Mouse (Mus musculus) liver, embryonic 16.5 days (tissue): Measurements from ENCODE around the gene Plxna1. TPM values are rescaled to one million over a fixed set of nuclear protein-coding genes. Genes with fewer than 3 reads are reported as not detected.

Experiments used
- ATAC-seq: fragments of 200-750 bp; cut with Nextera tagmentation; 2 replicates; pipeline ENCODE4 v1.8.0; 2017; ENCODE audit warnings: low read depth, mild to moderate bottlenecking, moderate number of reproducible peaks, moderate library complexity
- H3K27ac ChIP-seq: fragments of 300-500 bp; sonication (generic); 2 replicates; pipeline ENCODE4 v1.5.1; 2014; ENCODE audit warnings: mild to moderate bottlenecking, low read length
- H3K27me3 ChIP-seq: fragments of 300-500 bp; sonication (generic); 2 replicates; pipeline ENCODE4 v1.6.1; 2014; ENCODE audit warnings: low read depth, low read length, mixed read lengths; ENCODE audit not compliant: control insufficient read depth, insufficient read depth
- H3K36me3 ChIP-seq: fragments of 300-500 bp; sonication (generic); 2 replicates; pipeline ENCODE4 v1.6.1; 2014; ENCODE audit warnings: mild to moderate bottlenecking; ENCODE audit not compliant: control insufficient read depth, insufficient read depth
- H3K4me1 ChIP-seq: fragments of 300-500 bp; sonication (generic); 2 replicates; pipeline ENCODE4 v1.6.1; 2014; ENCODE audit warnings: low read depth, low read length, mixed read lengths; ENCODE audit not compliant: control insufficient read depth
- H3K4me2 ChIP-seq: fragments of 300-500 bp; sonication (generic); 2 replicates; pipeline ENCODE4 v1.6.1; 2014; ENCODE audit warnings: low read depth, low read length, mixed read lengths
- H3K4me3 ChIP-seq: fragments of 300-500 bp; sonication (generic); 2 replicates; pipeline ENCODE4 v1.5.1; 2014; ENCODE audit warnings: low read depth, mild to moderate bottlenecking, low read length
- H3K9ac ChIP-seq: fragments of 300-500 bp; sonication (generic); 2 replicates; pipeline ENCODE4 v1.6.1; 2014; ENCODE audit warnings: low read depth, low read length
- H3K9me3 ChIP-seq: fragments of 300-500 bp; sonication (generic); replicated peaks from 2 replicates; pipeline ENCODE4 v1.6.1; 2016; ENCODE audit warnings: low read length; ENCODE audit not compliant: control insufficient read depth
- WGBS: fragments of 180-500 bp; shearing (Covaris S2); extraction: QIAGEN DNeasy Blood & Tissue Kit; methylation state at CpG from one replicate; pipeline ENCODE4 v1.1.7; 2014; ENCODE audit not compliant: insufficient replicate concordance; 5-methylcytosine and 5-hydroxymethylcytosine counted together
- polyA plus RNA-seq: library from polyadenylated mRNA; unstranded; fragments of >200 nt; fragmentation: Nextera tagmentation; extraction: Ambion mirVana; gene quantifications from 2 replicates; pipeline ENCODE4 v1.2.1, GENCODE M21; 2015

The Plxna1 gene
- polyA plus RNA-seq = 0.82 and 1.0 TPM in 2 replicates

GRCm38 (mm10) chr6:89362281-89363106 is at the start of gene Plxna1:
Gene Plxna1 (minus strand): TSS chr6:89362620.
- peaks cover 16% of the 10 kb centered on the region for H3K4me1 ChIP-seq
- peaks cover 22% of the 10 kb centered on the region for H3K27me3 ChIP-seq
- H3K4me2 ChIP-seq = peak within 1 kb of the TSS; percentile 83
- peak within 1 kb of the TSS; percentile 69 for H3K4me3 ChIP-seq
- peak within 1 kb of the TSS; percentile 62 for H3K9ac ChIP-seq
- no peaks in the 10 kb centered on the region for H3K9me3 ChIP-seq
- H3K36me3 ChIP-seq = no peaks in the 10 kb centered on the region
- WGBS = under 1% methylated on average over 90 of the region's 110 CpGs
- H3K27ac ChIP-seq = no peak within 1 kb of the TSS
- peak; percentile 75 for ATAC-seq

- H3K4me1 ChIP-seq = peaks cover 5% of the 10 kb centered on the region
- no peak overlapping the region for H3K9ac ChIP-seq
- 58% methylated on average over 1 of the region's 1 CpGs for WGBS
- no peak for ATAC-seq
- no peaks in the 10 kb centered on the region for H3K36me3 ChIP-seq
- no peaks in the 10 kb centered on the region for H3K9me3 ChIP-seq
- no peak overlapping the region for H3K4me2 ChIP-seq
- H3K27ac ChIP-seq = no peak overlapping the region
- peaks cover 2% of the 10 kb centered on the region; the same call in 1 of the 2 replicates for H3K27me3 ChIP-seq
- H3K4me3 ChIP-seq = no peak overlapping the region
Observed at GRCm38 (mm10) chr6:89409041-89409440, 46.6 kb upstream of the Plxna1 start.

DNA sequence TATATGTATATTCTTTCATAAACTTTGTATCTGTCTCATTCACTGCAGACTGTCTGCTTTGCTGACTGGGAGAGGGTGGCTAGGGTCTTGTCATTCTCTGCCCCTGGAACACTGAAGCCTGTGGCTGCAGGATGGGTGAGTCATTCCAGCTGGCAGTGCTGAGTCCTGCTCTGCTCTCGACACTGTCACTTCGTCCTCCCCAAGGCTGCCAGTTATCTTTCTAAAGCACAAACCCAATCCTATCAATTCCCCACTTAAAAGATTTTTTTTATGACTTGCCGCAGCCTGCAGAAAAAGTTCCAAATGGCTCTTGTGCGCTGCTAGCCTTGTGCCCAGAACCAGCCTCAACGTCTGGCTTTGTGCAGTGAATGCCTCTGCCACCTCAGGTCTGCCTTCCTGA is 45.8 kb upstream of the Plxna1 start:
- no peaks in the 10 kb centered on the region for H3K9me3 ChIP-seq
- peaks cover 2% of the 10 kb centered on the region for H3K4me1 ChIP-seq
- no peak overlapping the region for H3K4me2 ChIP-seq
- 38% methylated on average over 5 of the region's 5 CpGs for WGBS
- no peaks in the 10 kb centered on the region for H3K36me3 ChIP-seq
- H3K27me3 ChIP-seq = peaks cover 2% of the 10 kb centered on the region; the same call in 1 of the 2 replicates
- H3K27ac ChIP-seq = no peak overlapping the region
- no peak overlapping the region for H3K9ac ChIP-seq
- no peak overlapping the region for H3K4me3 ChIP-seq
- ATAC-seq = no peak

DNA sequence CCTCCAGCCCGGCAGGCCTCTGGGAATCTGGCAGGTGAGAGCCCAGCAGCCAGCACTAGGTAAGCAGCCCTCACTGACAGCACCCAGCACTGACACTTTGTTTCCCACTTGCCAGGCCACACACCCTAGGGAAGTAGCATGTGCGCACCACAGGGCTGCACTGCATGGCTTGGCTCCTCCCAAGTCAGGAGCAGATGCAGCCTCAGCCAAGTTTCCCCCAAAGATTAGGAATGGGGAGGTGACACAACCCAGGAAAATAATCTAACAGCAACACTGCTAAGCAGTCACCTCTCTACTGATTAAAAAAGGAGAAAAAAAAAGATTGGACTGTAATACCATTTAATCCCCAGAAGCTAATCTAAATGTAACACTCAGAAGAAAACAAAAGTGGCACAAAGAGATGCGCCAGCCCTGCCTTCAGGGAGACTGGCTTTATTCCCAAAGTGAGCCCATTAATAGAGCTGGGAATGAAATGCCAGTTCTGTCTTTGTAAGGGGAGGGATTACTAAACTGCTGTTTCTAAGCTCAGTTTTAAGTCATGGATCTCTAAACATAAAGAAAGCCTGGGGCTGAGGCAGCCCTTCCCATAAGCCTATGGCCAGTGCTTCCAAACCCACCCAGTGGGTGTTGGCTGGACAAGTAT is 44.9 kb upstream of the Plxna1 start:
- Histone ChIP-seq H3K4me2 (no peak overlapping the region), H3K27me3 (peaks cover 2% of the 10 kb centered on the region; the same call in 1 of the 2 replicates), H3K4me3 (no peak overlapping the region), H3K4me1 (no peaks in the 10 kb centered on the region), H3K9ac (no peak overlapping the region), H3K9me3 (no peaks in the 10 kb centered on the region), H3K36me3 (no peaks in the 10 kb centered on the region), H3K27ac (no peak overlapping the region)
- ATAC-seq = 0 out of 2 replicates have a peak, but pooled peaks have one; percentile 21
- 53% methylated on average over 3 of the region's 3 CpGs for WGBS

GRCm38 (mm10) chr6:89404964-89405363 is 42.5 kb upstream of the Plxna1 start:
- Histone ChIP-seq H3K9ac (no peak overlapping the region), H3K4me3 (no peak overlapping the region), H3K4me1 (no peaks in the 10 kb centered on the region), H3K27ac (no peak overlapping the region), H3K9me3 (no peaks in the 10 kb centered on the region), H3K36me3 (no peaks in the 10 kb centered on the region), H3K4me2 (no peak overlapping the region), H3K27me3 (peaks cover 2% of the 10 kb centered on the region; the same call in 1 of the 2 replicates)
- ATAC-seq = no peak
- 41% methylated on average over 2 of the region's 2 CpGs for WGBS

- Histone ChIP-seq H3K4me2 (no peak overlapping the region), H3K4me3 (no peak overlapping the region), H3K27me3 (no peaks in the 10 kb centered on the region), H3K9ac (no peak overlapping the region), H3K27ac (no peak overlapping the region), H3K36me3 (no peaks in the 10 kb centered on the region), H3K9me3 (no peaks in the 10 kb centered on the region), H3K4me1 (no peaks in the 10 kb centered on the region)
- 53% methylated on average over 2 of the region's 2 CpGs for WGBS
- no peak for ATAC-seq
Observed at GRCm38 (mm10) chr6:89403257-89404225, 41.1 kb upstream of the Plxna1 start.

GRCm38 (mm10) chr6:89402406-89402805 is 40.0 kb upstream of the Plxna1 start:
- H3K4me3 ChIP-seq = no peak overlapping the region

GRCm38 (mm10) chr6:89399564-89399963 is 37.1 kb upstream of the Plxna1 start:
- Histone ChIP-seq H3K27ac (no peak overlapping the region), H3K4me2 (no peak overlapping the region), H3K4me1 (no peaks in the 10 kb centered on the region), H3K9ac (no peak overlapping the region), H3K27me3 (no peaks in the 10 kb centered on the region), H3K4me3 (no peak overlapping the region), H3K36me3 (no peaks in the 10 kb centered on the region), H3K9me3 (no peaks in the 10 kb centered on the region)
- WGBS = 69% methylated on average over 1 of the region's 1 CpGs
- no peak for ATAC-seq

More at GRCm38 (mm10) chr6:89402406-89402805, 40.0 kb upstream of the Plxna1 start:
- Histone ChIP-seq H3K4me2 (no peak overlapping the region), H3K27me3 (no peaks in the 10 kb centered on the region), H3K9me3 (no peaks in the 10 kb centered on the region), H3K9ac (no peak overlapping the region), H3K36me3 (no peaks in the 10 kb centered on the region), H3K4me1 (no peaks in the 10 kb centered on the region), H3K27ac (no peak overlapping the region)
- 86% methylated on average over 2 of the region's 2 CpGs for WGBS
- no peak for ATAC-seq
